Mouse (Mus musculus): ENCODE measurements around the gene Tle2. TPM values are rescaled to one million over a fixed set of nuclear protein-coding genes. Genes with fewer than 3 reads are reported as not detected.

Tle2 gene
- total and polyA plus RNA-seq, 3 experiments: 0.19 to 2.4 TPM; not detected in 1

DNA sequence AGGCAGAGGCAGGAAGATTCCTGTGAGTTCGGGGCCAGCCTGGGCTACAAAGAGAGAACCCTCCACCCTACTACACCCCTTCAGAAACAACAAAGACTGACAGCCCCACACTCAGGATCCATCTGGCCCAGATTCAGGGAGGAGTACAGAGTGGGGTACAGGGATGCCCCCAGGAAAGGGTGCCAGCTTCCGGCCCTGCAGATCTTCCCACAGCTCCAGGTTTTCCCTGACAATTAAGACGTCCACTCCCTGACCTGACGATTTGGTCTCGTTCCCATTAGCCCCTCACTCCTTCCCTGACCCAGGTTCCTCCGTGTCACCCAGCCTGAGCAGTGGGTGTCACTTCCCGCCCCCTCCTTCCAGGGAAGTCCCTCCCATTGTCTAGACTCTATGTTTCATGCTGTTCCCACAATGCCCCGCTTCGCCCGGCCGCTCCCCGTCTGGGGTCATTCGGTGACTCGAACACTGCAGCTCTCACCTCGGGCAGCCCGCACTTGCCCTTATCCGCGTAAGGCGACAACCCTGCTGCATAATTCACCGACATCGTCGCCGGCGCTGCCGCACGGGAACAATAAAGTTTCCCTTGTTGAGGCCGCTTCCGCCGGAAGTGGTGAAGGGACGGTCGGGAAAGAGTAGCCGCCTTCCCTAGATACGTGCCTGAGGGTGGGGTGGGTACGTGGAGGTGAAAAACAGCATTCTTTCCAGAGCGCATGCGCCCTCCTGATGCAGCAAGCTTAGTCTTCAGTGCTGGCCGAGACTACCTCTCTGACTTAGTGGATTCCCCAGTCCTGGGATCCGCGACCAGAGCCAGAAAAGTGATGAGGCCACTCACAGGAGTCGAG lies 52.9 kb downstream of the Tle2 start, which contains the start of gene Sirt6:
Gene Sirt6, minus strand, starts transcription at position 804 of the 842 bp plus-strand sequence.
- peaks cover 2 to 19% of the 10 kb centered on the region in 2 experiments; a peak in 3 of 4 replicates for H3K4me1 ChIP-seq (ENCODE audit: control insufficient read depth in 1 of 2, insufficient read depth in 2 of 2, low read length in 2 of 2)
- H3K9me3 ChIP-seq (replicated peaks; ENCODE audit: insufficient read depth, low read length): no peaks in the 10 kb centered on the region
- peak within 1 kb of the TSS; percentile 93 for H3K27ac ChIP-seq (ENCODE audit: control insufficient read depth, low read depth, low read length)
- H3K27me3 ChIP-seq (ENCODE audit: control insufficient read depth in 1 of 2, insufficient read depth in 2 of 2, low read length in 2 of 2): no peaks in the 10 kb centered on the region
- peaks cover 4% of the 10 kb centered on the region; the same call in 1 of the 2 replicates for H3K79me2 ChIP-seq (ENCODE audit: control insufficient read depth, insufficient read depth, low read length, poor library complexity)
- H3K36me3 ChIP-seq (ENCODE audit: control insufficient read depth in 1 of 2, insufficient read depth in 2 of 2, low read length in 2 of 2): no peaks in the 10 kb centered on the region; a peak in 1 of 4 replicates
- peak within 1 kb of the TSS; percentile 70 to 90 for H3K4me3 ChIP-seq (ENCODE audit: control insufficient read depth in 1 of 2, insufficient read depth in 1 of 2, low read depth in 2 of 2, low read length in 2 of 2)
- TF ChIP-seq HCFC1 (IDR thresholded peaks at IDR 0.05; ENCODE audit: low read depth, low read length): peak; percentile 95
- peak; percentile 41; the same call in 1 of the 2 replicates for TF ChIP-seq MXI1 (IDR thresholded peaks at IDR 0.05; ENCODE audit: low read depth, low read length)
- peak; percentile 94; the same call in 1 of the 2 replicates for TF ChIP-seq ZMIZ1 (IDR thresholded peaks at IDR 0.05; ENCODE audit: low read depth, low read length)
- TF ChIP-seq ETS1 (IDR thresholded peaks at IDR 0.05; ENCODE audit: low read depth, low read length): peak; percentile 61; the same call in 1 of the 2 replicates
- no peak for TF ChIP-seq CHD2 (IDR thresholded peaks at IDR 0.05; ENCODE audit: low read length)
- TF ChIP-seq POLR2AphosphoS2 (IDR thresholded peaks at IDR 0.05; ENCODE audit: low read length): peak; percentile 94
- TF ChIP-seq RCOR1 (IDR thresholded peaks at IDR 0.05; ENCODE audit: low read depth, low read length): 0 out of 2 replicates have a peak, but pooled peaks have one; percentile 11
- peak; percentile 88 for TF ChIP-seq NRF1 (IDR thresholded peaks at IDR 0.05; ENCODE audit: insufficient read depth, low read depth, low read length, poor library complexity, severe bottlenecking)
- no peak for TF ChIP-seq MAFK (IDR thresholded peaks at IDR 0.05; ENCODE audit: borderline replicate concordance, low read depth, low read length)
- TF ChIP-seq GATA1 (IDR thresholded peaks at IDR 0.05; ENCODE audit: low read depth, low read length): peak; percentile 19; the same call in 1 of the 2 replicates
- TF ChIP-seq MAX (IDR thresholded peaks at IDR 0.05; ENCODE audit: low read length): peak; percentile 4; the same call in 1 of the 2 replicates
- peak; percentile 69 to 95; a peak in 3 of 4 replicates for TF ChIP-seq POLR2A (IDR thresholded peaks at IDR 0.05; ENCODE audit: control insufficient read depth in 1 of 2, insufficient read depth in 1 of 2, low read depth in 1 of 2, low read length in 2 of 2, poor library complexity in 1 of 2)
- TF ChIP-seq NELFE (IDR thresholded peaks at IDR 0.05; ENCODE audit: low read depth, low read length): peak; percentile 91
- peak; percentile 75 for TF ChIP-seq TBP (IDR thresholded peaks at IDR 0.05; ENCODE audit: low read depth, low read length)
- TF ChIP-seq EP300 (IDR thresholded peaks at IDR 0.05; ENCODE audit: low read depth in 1 of 2, low read length in 2 of 2): peak in 1 of 2 experiments; percentile 40; a peak in 1 of 4 replicates
- no peak for TF ChIP-seq BHLHE40 (IDR thresholded peaks at IDR 0.05; ENCODE audit: borderline replicate concordance, low read depth, low read length)
- TF ChIP-seq TAL1 (IDR thresholded peaks at IDR 0.05; ENCODE audit: low read length): no peak
- TF ChIP-seq ELF1 (IDR thresholded peaks at IDR 0.05; ENCODE audit: low read depth, low read length): peak; percentile 70
- peak; percentile 69; the same call in 1 of the 2 replicates for TF ChIP-seq KAT2A (conservative IDR thresholded peaks at IDR 0.05; ENCODE audit: low read depth, low read length)
- TF ChIP-seq UBTF (IDR thresholded peaks at IDR 0.05; ENCODE audit: borderline replicate concordance, insufficient read depth, low read depth, low read length): no peak
- TF ChIP-seq MYC (IDR thresholded peaks at IDR 0.05; ENCODE audit: low read depth, low read length): peak; percentile 44; the same call in 1 of the 2 replicates
- TF ChIP-seq SIN3A (IDR thresholded peaks at IDR 0.05; ENCODE audit: low read length): peak; percentile 89; the same call in 1 of the 2 replicates
- peak; percentile 89 for TF ChIP-seq MAZ (IDR thresholded peaks at IDR 0.05; ENCODE audit: low read depth, low read length)
- no peak for TF ChIP-seq SMC3 (IDR thresholded peaks at IDR 0.05; ENCODE audit: low read depth, low read length)
- peak; percentile 98 for DNase-seq (ENCODE audit: low read depth, low spot score)
- peak within 1 kb of the TSS; percentile 93 for H3K9ac ChIP-seq (ENCODE audit: control insufficient read depth, low read depth, low read length, poor library complexity, severe bottlenecking)

Data from MEL (cell line).